Mouse (Mus musculus) cerebellum, adult 2 months (tissue): Measurements from ENCODE around the gene Vpreb1.
A peak's percentile ranks its signal among the peaks of the same experiment; 100 is the strongest.

Source experiments
- CTCF ChIP-seq: fragments of 200-500 bp; IDR thresholded peaks from 2 replicates; pipeline ENCODE4 v1.5.1; 2011; ENCODE audit warnings: low read depth, mild to moderate bottlenecking, control low read depth, low read length, moderate library complexity, borderline replicate concordance; ENCODE audit not compliant: insufficient read depth
- POLR2A ChIP-seq: fragments of 200-500 bp; IDR thresholded peaks from 2 replicates; pipeline ENCODE4 v1.6.1; 2011; ENCODE audit warnings: low read length, control low read depth, borderline replicate concordance; ENCODE audit not compliant: insufficient read depth

DNA sequence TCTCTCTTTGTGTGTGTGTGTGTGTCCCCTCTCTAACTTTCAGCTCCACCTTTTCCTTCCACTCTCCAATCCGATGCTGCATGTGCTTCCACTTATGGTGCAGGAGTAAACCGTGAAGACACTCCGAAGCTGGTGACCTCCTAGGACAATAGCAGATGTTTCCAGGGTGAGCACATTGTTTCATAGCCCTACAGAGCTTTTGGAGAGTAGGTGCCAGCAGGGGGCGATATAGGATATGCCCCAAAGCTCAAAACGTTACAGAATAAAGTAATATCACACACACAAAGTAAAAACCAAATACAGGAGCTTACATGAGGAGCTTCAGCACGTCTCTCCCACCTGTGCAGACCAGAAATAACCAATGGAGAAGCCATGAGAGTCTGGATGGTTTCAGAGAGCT lies 15.8 kb downstream of the Vpreb1 start:
- TF ChIP-seq CTCF (peak; percentile 15; the same call in 1 of the 2 replicates), POLR2A (no peak)
